Mouse (Mus musculus) MEL (cell line): ENCODE measurements around the gene Mnt.

Source experiments
- CHD2 ChIP-seq: IDR thresholded peaks from 2 replicates; pipeline ENCODE4 v1.6.1; 2011; ENCODE audit warnings: low read length, improper control_type of control experiment
- CTCF ChIP-seq, 3 experiments: IDR thresholded peaks in 2 of 3; conservative IDR thresholded peaks in 1 of 3; 2 replicates each; pipeline ENCODE4 v1.5.1; 2011 to 2012; ENCODE audit warnings: low read length in 3 of 3, low read depth in 2 of 3, mild to moderate bottlenecking in 2 of 3, improper control_type of control experiment in 1 of 3, inconsistent platforms in 1 of 3, mixed read lengths in 1 of 3, moderate library complexity in 1 of 3; ENCODE audit not compliant: control insufficient read depth in 1 of 3, insufficient read depth in 1 of 3, poor library complexity in 1 of 3, severe bottlenecking in 1 of 3
- ELF1 ChIP-seq: IDR thresholded peaks from 2 replicates; pipeline ENCODE4 v1.6.1; 2014; ENCODE audit warnings: low read depth, mild to moderate bottlenecking, inconsistent platforms, low read length, improper control_type of control experiment, moderate library complexity
- EP300 ChIP-seq, 2 experiments: IDR thresholded peaks; 2 replicates each; pipeline ENCODE4 v1.6.1; 2011; ENCODE audit warnings: improper control_type of control experiment in 2 of 2, low read length in 2 of 2, low read depth in 1 of 2, mild to moderate bottlenecking in 1 of 2
- HCFC1 ChIP-seq: IDR thresholded peaks from 2 replicates; pipeline ENCODE4 v1.6.1; 2012; ENCODE audit warnings: low read depth, mild to moderate bottlenecking, inconsistent platforms, low read length, improper control_type of control experiment, moderate library complexity
- MAZ ChIP-seq: IDR thresholded peaks from 2 replicates; pipeline ENCODE4 v1.6.1; 2012; ENCODE audit warnings: low read depth, mild to moderate bottlenecking, inconsistent platforms, low read length, improper control_type of control experiment
- MYC ChIP-seq: IDR thresholded peaks from 2 replicates; pipeline ENCODE4 v1.6.1; 2011; ENCODE audit warnings: low read depth, mild to moderate bottlenecking, low read length, improper control_type of control experiment, moderate library complexity
- POLR2A ChIP-seq, 2 experiments: IDR thresholded peaks; 2 replicates each; pipeline ENCODE4 v1.6.1; 2011 to 2012; ENCODE audit warnings: low read length in 2 of 2, mild to moderate bottlenecking in 2 of 2, control low read depth in 1 of 2, improper control_type of control experiment in 1 of 2, low read depth in 1 of 2, moderate library complexity in 1 of 2; ENCODE audit not compliant: control insufficient read depth in 1 of 2, insufficient read depth in 1 of 2, poor library complexity in 1 of 2
- TCF12 ChIP-seq: IDR thresholded peaks from 2 replicates; pipeline ENCODE4 v1.6.1; 2014; ENCODE audit warnings: low read depth, mild to moderate bottlenecking, inconsistent platforms, low read length, improper control_type of control experiment, moderate library complexity
- ZNF384 ChIP-seq: IDR thresholded peaks from 2 replicates; pipeline ENCODE4 v1.6.1; 2012; ENCODE audit warnings: low read depth, mild to moderate bottlenecking, inconsistent platforms, low read length, improper control_type of control experiment

- TF ChIP-seq CHD2 (no peak), EP300 (IDR thresholded peaks at IDR 0.05; ENCODE audit: low read depth in 1 of 2, low read length in 2 of 2) (no peak), TCF12 (no peak), CTCF (IDR thresholded peaks at IDR 0.05 in 2 of 3, conservative IDR thresholded peaks at IDR 0.05 in 1 of 3; ENCODE audit: control insufficient read depth in 1 of 3, insufficient read depth in 1 of 3, low read depth in 2 of 3, low read length in 3 of 3, poor library complexity in 1 of 3, severe bottlenecking in 1 of 3) (no peak), POLR2A (IDR thresholded peaks at IDR 0.05; ENCODE audit: control insufficient read depth in 1 of 2, insufficient read depth in 1 of 2, low read depth in 1 of 2, low read length in 2 of 2, poor library complexity in 1 of 2) (no peak), MAZ (no peak), ELF1 (no peak), HCFC1 (no peak), MYC (no peak), ZNF384 (no peak)
These were observed 35.9 kb downstream of the Mnt start for GRCm38 (mm10) chr11:74866640-74867039.
